Mouse (Mus musculus): ENCODE results near the gene Ifi206.

DNA sequence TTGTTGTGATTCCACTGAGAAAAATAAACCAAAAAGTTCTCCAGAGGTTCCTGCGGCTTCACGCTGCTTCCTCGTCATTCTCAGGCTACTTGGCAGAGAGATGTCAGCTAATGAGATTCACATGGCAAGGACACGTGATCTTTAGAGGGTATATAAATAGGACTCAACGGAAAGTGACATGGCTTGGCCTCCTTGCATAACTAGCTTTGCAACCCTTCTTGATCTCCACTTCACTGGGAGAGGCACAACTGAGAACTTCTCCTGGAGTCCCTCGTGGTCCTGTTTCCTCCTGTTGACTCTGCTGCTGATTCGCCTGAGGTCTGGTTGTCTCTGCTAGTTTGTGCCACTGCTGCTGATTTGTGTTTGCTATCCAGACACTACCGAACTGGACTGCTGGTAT is 63.5 kb downstream of the Ifi206 start:
- TF ChIP-seq CTCF (IDR thresholded peaks at IDR 0.05): no peak
- TF ChIP-seq EP300 (IDR thresholded peaks at IDR 0.05): no peak
